Mouse (Mus musculus) R1 (cell line): ENCODE measurements at regions not wholly inside any gene's neighbourhood (a gene's known extent, or its start where the extent isn't known, plus 50 kb on each side); places are given as distances from the start of the nearest gene placed in this dataset.

Experiments used
- DNase-seq: peaks from one replicate; pipeline ENCODE4 v3.0.0-alpha.2; 2018; ENCODE audit warnings: low read depth, low spot score

DNA sequence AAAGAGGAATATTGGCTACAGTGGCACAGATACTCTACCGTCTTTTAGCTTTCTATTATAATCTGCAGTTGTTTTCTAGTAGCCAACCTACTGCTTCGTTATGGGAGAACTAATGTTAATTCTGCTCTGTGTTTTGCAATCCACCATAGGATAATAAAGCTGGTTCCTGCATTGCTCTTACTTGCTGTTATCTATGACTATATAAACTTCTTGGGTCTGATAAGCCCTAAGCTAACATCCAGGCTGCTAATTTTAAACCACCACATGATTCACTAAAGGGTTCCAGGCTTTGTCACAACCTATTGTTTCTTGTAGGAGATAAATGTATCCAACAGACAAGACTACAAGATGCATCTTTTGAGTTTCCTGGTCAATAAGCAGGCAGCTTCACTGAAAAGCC, 173.5 kb upstream of the Aga start:
- no peak for DNase-seq

DNA sequence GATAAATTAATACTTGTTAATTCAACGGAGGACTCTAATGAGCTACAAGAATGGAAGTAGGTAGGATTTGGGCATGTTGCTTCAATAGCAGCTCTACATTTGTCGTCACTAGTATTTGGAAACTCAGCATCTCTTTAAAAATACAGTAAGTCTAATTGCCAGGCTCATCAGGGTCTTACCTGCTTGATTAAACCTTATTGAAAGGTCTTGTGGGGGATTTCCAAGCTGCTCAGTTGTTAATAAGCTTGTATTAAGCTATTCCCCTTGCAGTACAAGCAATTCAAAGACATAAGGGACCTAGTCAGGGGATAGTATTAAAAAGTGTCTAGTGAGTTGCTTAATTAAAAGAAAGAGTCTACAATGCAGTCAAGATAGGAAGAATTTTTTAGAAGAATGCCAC, 142.9 kb upstream of the Aga start:
- DNase-seq = no peak

DNA sequence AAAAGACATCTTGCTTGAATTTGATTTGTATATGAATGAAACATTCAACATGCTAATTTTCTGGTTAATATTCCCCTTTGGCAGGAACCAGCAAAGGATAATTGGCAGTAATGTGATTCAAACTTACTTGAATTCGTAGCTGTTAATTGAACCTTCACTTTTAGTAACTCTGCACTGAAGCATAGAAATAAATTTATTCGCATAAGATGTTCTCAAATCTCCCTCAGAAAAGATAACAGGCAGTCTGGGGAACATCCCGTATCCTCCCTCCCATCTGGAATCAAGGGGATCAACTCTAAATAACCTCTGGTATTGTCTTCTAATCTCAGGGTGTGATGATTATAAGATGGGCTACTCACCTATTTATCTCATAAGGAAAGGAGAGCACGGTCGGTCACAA, 138.1 kb upstream of the Aga start:
- no peak for DNase-seq

DNA sequence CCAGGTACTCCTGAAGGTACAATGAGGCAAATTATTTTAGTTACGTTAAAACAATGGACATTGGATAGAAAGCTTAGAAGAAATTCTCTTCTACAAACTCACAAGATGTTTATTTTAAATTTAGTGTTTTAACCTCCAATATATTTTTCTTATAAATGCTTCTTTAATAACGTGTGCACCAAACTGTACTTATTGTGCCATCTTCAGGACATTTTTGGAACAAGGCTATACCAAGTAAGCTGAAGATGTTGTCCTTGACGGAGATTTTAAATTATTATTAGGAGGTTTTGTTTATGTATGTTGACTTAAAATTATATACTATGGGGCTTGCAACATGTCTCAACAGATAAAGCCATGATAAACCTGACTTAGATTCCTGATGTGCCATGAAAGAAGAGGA, 99.4 kb upstream of the Aga start:
- no peak for DNase-seq

DNA sequence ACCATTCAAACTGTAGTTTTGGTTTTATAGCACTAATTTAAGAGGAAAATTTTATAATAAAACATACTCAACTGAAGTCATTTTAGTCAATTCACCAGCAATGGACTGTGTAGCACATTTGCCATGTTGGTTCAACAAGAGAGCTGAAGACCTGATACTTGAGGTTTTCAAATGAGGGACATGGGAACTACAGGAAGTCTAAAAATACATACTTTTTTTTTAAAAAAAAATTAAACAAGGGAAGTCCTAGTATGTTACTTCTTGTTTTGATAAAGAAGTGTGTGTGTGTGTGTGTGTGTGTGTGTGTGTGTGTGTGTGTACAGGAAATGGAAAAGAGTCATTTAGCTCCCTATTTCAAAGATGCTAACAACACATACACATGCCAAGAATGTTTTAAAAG, 77.3 kb upstream of the Aga start:
- no peak for DNase-seq

DNA sequence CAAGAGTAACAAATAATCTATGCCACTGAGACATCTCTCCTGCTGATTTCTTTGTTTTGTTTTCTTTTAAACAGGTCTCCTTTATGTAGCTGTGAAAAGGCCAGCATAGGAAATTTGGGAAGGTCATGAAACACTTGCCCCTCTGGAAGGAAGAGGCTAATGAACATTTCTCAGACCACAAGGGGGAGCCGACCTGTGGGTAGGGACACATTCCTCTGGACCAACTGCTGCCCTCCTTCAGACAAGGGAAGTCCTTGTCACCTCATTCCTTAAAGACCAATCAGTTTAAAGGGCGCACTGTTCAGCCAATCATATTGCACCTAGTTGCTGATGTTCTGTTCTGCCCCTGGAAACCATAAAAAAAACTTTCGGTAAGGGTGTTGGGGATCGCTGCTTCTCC, 75.8 kb upstream of the Aga start:
- peak; percentile 66 for DNase-seq

DNA sequence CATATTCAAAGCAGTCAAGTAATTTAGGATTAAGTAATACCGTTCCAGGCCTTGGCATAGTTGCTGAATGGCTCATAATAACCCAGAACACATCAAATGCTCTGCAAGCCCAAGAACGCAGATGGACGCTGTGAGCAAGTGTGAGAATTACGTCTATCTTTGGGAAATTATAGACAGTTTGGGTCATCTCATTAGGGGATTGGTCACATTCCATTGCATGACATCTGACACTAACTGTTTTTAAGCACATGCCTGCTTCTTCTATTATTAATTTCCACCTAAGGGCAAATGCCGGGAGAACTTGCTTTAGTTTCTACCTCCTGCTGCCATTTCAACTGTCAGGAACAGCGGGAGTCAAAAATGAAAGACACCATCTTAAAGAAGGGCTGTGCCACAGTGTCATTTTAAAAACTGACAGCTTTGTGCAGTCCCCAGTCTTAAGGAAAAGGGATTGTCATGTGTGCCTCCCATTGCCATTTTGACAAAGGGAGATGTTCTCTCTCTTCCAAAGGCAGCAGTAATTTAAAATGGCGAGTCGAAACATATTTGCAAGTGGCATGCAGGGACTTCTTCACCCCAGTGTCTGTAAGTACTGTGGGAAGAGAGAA, 64.7 kb upstream of the Aga start:
- DNase-seq = no peak
